Mouse (Mus musculus): ENCODE measurements around the gene Nrf1.

Nrf1 gene

DNA sequence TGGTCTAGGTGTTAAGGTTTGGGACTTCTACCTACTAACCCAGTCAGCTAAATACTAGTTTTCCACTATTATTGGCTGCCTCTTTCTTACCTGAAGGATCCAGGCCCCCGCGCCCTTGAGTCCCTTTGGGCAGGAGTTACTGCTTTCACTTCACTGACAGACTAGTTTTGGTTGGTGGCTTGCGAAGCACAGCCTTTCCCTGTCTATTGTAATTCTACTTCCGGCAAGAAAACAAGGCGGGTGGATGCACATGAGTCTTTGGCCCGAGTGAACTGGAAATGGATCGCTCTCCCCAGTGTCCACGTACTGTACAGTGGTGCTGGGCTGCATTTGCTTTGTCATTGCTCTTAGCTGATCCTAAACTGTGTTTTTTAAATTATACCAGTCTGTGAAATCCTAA lies 102.7 kb downstream of the Nrf1 start:
- no peak for DNase-seq (ENCODE audit: low spot score)

DNA sequence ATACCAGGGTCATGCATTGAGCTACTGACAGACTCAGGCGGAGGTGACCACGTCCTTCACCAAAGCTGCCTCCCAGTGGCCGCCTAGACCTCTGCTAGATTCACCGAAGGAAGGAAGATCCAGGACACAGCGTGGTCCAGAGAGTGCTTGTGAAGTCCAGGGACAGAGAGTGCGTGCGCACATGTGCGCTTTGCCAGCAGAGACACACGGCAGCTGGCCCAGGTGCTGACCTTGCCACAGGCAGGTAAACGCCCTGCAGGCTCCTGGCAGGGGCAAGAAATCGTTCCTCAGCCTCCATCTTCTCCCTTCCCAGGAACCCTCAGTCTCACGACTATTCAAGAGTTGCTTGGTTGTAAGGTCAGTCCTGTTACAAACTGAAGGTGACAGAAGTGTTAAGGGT lies 104.4 kb downstream of the Nrf1 start:
- DNase-seq (ENCODE audit: low spot score) = no peak

DNA sequence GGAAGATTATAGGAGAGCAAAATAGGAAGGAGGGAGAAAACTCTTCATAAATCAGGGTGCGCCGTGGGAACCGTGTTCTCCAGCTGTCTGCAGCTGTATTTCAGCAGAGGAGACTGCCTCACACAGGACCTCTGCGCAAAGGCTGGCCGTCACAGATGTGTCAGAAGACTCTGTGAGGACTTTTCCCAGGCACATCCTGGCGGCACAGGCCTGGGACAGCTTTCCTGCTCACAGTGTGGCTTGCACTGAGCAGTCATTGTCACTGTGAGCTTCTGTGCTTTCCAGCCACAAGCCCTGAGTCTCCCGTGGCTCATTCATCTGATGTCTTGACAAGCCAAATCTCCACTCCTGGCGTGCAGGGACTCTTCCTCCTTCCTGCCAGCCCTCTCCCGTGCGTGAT lies 104.9 kb downstream of the Nrf1 start:
- no peak for DNase-seq (ENCODE audit: low spot score)

DNA sequence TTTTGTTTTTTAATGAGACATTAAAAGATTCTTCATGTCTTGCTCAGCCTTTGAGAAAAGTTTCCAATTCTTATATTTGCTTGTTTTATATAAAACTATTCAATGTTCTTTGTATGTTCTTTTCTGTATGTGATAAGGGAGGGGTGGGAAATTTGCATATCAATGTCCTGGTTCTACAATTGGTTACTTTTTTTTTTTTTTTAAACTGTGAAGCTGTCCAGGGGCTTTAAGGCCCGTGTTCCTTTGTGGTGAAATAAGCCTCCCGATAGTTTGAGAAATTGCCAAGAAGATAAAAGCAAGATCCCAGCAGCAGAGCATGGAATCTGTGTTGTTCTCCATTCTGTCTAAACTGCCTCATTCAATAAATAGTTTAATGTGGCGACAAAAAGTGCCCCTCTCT lies 105.3 kb downstream of the Nrf1 start:
- no peak for DNase-seq (ENCODE audit: low spot score)

DNA sequence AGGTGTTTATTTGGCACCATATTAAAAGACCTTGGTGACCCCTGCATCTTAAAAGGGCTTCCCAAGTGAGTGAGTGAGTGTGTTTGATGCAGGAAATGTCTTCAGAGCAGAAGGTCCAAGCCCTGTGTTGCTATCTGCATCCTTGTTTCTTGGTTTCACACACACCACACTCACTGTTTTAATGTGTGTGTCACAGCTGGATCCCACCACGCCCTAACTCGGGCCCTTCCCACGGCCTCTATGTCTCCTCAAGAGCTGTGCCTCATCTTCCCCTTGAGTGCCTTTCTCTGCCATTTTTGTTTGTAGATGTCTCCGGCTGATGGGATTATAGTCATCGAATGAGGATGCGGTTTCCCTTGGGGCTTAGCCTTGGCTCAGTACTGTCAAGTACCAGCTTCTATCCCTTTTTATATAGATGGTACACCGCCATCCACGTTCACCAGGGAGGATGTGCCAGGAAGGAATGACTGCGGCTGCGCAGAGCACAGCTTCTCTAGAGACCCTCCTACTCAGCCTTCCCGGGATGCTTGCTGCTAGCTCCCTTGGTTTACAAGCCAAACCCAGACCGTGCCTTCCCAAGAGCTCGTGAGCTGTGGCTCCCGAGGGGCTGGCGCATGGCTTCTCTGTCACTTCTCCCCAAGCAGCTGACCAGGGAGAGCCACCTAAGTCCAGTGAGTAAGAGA lies 106.1 kb downstream of the Nrf1 start:
- DNase-seq (ENCODE audit: low spot score) = no peak

DNA sequence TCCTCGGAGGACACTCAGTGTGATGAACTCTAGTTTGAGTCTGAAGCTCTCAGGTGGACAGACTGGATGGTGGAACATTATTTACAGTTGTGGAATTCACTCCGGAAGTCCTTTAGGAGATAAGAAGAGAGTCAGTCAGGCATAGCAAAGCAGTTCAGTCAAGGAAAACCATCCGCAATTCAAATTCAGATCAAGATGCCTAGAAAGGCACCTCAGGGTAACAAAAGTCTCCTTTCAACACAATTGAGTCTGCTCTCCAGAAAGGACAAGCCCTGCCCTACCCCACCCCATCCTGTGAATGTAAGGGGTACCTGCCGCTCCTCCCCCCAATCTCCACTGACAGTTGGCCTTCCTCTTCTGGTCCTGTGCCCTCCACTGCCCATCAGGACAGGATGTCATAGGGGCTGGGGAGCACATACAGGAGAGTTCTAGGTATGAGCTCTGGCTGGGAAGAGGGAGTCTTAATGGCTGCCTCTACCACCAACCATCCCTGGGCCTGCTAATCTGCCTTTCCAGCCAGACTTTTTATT lies 111.8 kb downstream of the Nrf1 start:
- DNase-seq (ENCODE audit: low spot score) = no peak

DNA sequence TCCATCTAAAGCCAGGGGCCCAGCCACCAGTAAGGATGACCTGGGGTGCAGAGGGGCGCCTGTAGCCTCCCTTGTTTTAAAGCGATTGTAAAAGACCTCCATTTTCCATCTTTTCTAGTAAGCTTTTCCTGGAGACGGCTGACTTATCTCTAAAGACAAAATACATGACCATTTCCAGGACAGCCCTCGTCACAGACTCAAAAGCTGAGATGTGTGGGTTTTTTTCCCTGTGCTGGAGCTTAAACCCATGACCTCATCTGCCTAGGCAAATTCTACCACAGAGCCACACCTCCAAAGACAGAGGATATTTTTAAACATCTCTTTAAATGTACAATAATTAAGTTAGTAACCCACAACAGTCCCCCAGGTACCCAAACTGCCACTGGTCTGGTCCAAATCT lies 112.6 kb downstream of the Nrf1 start:
- no peak for DNase-seq (ENCODE audit: low spot score)

DNA sequence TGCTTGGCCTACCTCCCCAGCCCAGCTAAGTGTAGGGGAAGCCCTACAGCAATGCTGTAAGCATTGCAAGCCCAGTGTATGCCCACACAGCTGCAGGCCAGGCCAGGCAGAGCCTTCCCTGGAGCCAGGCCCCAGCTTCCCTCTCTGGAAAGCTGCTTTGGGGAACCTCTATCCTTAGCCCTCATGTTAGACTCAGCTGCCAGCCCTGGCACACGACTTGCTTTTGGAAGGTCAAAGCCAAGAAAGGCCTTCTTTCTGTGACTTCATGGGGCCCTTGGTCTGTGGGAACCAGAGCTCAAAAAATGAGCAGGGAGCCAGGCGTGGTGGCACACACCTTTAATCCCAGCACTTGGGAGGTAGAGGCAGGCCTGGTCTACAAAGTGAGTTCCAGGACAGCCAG lies 113.8 kb downstream of the Nrf1 start:
- DNase-seq (ENCODE audit: low spot score) = no peak

DNA sequence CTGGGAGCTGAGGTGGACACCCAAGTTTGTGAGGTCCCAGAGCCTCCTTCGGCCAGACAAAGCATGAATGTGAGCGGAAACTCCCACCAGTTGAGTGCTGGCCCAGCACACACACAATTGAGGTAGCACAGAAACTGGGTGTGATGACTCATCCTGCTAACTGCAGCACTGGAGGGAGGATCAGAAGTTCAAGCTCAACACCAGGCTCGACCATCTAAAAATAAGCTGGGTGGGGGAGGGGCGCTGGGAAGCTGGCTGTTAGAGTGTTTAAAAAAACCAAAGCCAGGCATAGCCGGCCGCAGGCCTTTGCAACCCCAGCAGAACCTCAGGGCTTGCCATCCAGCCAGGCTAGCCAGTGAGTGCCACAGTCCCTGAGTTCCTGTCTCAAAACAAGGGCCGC lies 114.3 kb downstream of the Nrf1 start:
- no peak for DNase-seq (ENCODE audit: low spot score)

DNA sequence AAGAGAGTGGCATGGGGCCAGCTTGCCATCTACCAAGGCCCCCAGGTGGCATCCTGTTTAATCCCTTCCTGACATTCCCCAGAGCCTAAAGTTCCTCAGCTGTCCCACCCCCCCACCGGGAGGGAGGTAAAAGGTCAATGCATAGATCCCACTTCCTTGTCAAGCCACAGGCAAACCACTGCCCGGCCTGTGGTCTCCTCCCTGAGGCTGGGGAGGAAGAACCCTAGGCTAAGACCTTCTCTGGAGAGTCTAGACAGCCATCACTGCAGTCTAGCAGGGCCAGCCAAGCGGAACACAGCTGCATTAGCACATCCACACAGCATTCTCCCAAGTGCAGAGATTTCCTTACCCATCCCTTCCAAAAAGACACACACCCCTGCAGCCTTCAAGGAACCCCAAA lies 118.6 kb downstream of the Nrf1 start:
- no peak for DNase-seq (ENCODE audit: low spot score)

DNA sequence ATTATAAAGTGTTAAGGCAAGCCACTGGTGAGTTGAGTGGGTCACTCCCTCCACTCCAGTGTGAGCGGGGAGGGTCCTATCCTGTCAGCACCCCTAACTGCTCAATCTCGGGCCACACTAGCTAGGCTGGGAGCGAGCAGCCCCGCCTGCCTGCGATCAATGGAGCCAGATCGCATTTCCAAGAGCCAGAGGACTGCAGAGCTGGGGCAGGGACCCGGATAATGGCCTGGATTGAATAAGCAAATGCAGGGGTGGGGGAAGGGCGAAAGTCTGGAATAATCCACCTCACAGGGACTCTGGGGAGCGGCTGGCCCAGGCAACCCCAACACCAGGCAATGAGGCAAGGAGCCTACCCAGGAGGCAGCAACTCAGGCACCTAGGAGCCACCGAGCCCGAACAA lies 119.4 kb downstream of the Nrf1 start:
- no peak for DNase-seq (ENCODE audit: low spot score)

DNA sequence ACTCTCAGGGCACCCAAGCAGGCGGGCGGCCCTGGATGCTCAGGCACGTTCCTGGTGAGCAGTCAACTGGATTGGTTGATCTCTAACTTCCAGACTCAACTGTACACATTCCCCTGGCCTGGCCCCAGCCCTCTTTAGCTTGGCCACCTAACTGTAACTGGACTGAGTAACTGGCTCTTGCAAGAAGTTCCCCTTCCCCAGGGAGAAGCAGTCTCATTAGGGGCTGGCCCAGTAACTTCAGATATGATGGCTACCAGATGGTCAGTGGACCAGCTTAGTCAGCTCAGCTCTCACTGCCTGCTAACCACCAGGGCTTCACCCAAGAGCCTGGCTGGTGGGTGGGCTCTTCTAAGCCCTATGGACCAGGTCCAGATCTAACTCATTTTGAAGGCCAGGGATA lies 120.5 kb downstream of the Nrf1 start:
- no peak for DNase-seq (ENCODE audit: low spot score)

DNA sequence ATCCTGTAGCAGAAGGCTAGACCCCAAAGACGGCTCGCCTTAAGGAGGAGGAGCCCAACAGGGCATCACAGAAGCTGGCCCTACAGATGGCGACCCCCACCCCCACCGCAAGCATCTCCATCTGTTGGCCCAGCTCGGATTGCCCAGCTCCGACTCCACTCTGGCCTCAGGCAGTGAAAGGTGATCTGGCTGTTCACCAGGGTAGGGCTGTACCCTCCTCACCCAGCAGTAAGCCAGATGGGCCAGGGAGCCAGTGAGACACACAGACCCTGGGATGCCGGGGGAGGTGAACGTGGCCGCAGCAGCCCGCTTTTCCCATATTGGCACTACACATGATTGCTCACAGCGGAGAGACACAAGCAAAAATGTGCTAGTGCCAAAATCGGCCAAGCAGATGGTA lies 121.4 kb downstream of the Nrf1 start:
- DNase-seq (ENCODE audit: low spot score) = no peak

DNA sequence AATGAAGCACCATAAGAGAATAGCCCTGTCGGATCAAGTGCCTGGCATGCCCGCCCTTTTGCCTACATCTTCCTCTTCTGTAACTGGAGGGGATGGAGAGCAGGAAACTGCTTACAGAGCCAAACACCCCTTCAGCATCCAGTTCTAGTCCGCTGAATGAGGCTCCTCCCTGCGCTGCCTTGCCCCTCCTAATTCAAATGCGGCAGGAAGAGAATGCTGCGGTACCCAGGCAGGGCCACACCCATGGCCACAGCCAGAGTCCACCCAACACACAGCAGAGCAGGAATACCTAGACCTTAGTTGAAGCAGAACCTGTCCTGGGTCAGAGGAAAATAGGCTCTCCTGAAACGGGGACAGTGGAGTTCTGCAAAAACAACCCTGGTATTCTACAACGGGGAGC lies 123.4 kb downstream of the Nrf1 start:
- DNase-seq (ENCODE audit: low spot score) = no peak

DNA sequence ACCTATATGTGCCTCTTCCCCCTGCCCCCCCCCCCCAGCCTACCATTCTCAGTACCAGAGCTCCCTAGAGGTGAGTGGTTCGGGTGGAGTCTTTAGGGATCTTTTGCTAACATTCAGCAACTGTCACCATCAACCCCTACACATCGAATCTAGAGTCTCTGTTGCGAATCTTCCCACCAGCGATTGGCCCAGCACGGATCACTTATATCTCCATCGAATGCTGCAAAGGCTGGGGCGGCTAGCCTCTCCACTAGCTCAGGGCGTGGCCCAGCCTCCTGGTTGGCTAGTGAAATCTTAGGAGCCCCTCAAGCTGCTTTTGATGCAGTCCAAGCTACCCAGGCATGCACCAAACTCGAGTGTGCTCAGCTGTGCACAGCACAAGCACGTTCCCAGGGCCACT lies 124.2 kb downstream of the Nrf1 start:
- DNase-seq (ENCODE audit: low spot score) = no peak

DNA sequence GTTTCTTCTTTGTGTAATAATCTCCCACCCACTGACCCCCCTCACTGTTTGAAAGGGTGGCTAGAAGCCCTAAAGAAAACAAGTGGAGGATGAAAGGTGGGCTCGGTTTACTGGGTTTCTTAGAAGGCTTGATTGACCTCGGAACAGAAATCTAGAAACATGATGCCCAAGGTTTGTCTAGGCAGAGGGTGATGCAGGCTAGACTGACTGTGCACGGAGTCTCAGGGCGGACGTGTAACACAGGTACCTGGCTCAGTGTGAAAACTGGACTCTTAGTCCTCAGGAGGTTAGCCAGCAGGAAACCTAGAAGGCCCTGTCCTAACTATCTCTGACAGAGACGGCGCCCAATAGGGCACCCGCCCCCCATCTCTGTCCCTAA lies 124.6 kb downstream of the Nrf1 start:
- DNase-seq (ENCODE audit: low spot score) = no peak

DNA sequence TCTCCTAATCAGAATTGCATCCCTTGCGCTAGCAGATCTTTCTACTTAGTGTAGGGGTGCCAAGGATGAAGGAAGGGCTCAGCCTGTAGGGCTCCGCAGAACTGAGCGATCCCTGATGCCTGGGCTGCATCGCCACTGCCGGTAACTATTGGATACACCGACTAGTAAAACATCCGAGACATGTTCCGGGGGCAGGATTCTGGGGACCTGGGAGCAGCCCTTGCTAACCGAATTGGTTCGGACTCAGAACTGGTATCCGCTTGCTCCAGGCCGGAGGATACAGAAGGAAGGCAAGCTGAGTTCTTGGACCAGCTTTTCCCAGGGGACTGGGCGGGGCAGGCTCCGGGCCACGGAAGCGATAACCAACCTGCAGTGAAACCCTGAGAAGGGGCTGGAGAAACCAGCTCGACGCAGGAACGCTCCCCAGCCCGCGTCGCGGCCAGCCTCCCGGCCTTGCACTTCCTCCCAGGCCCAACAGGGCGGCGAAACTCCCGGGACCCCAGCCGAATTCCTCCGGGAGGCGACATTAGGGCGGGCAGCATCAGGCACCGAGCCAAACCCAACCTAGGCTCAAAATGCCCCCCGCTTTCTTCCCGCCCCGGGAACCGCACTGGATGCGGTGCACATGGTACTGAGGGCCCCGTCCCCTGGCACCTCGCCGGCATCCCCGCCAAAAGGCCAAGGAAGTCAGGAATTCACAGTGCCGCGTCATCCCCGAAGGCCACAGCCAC lies 125.2 kb downstream of the Nrf1 start:
- no peak for DNase-seq (ENCODE audit: low spot score)

DNA sequence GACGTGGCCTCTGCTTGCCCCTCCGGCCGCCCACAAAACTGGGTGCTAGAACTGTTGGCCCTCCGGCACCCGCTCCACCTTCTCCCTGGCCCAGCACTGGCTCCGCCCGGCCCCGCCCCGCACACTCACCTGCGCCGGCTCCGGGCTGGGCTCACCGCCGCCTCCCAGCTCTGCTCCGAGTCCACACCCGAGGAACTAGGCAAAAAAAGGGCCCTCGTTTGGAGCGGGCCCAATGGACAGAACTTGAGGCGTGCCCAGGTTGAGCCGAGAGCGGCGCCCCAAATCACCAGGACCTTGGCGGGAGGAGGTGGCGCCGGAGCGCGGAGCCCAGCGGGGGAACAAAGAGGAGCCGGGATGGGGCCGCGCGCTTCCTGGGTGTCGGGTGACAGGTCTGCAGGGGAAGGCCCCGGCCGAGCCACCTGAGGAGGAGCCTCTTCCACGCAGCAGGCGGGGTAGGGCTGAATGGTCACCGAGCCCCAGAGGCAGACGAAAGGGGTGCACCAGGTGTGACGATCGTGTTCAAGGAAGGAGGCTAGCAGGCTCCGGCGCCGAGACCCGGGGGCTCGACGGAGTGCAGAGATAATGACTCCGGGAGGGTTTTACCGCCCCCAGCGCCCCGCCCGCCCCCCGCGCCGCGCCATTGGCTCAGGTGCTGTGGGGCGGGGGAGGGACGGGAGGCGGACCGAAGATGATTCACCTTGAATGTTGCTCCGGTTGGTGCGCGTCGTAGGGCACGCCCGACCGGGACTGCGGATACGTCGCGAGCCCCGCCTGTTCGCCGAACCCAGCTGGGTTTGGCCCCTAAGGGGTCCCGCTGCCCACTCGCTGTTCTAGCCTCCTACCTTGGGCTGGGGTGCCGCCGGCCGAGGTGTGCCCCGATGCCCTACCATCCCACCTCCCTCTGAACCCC lies 126.0 kb downstream of the Nrf1 start:
- no peak for DNase-seq (ENCODE audit: low spot score)

DNA sequence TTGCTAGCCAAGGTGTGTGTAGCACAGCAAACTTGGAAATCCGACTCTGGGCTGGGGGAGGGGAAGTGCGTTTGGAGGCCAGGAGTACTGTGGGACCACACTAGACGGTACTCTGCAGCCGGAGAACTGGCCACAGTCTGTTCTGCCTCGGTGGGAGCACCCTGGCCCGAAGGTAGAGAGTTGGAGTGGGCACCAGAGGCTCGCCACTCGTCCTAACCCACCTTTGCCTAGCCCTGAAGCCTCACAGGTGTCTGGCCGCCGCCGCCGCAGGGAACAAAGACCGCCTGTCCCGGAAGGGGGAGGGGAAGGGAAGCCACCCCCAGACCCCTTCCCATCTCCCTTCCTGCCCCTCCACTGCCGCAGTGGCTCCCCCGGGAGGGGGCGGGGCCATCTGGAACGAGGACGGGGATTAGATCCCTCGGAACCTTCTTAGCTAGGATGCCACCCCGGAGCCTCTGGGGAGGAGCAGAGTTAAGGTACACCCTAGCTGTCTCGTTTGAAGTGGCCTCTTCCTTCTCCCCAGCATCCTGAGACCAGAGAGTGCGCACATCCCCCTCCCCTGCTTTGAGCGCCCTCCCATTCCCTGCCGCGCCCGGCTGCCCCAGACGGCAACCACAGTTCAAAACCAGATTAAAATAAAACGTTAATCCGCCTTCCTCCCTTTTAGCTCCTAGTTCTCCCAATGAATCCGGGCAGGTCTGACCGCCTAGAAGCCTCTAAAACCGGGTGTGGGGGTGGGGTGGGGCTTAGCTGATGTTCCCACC lies 126.9 kb downstream of the Nrf1 start:
- no peak for DNase-seq (ENCODE audit: low spot score)

DNA sequence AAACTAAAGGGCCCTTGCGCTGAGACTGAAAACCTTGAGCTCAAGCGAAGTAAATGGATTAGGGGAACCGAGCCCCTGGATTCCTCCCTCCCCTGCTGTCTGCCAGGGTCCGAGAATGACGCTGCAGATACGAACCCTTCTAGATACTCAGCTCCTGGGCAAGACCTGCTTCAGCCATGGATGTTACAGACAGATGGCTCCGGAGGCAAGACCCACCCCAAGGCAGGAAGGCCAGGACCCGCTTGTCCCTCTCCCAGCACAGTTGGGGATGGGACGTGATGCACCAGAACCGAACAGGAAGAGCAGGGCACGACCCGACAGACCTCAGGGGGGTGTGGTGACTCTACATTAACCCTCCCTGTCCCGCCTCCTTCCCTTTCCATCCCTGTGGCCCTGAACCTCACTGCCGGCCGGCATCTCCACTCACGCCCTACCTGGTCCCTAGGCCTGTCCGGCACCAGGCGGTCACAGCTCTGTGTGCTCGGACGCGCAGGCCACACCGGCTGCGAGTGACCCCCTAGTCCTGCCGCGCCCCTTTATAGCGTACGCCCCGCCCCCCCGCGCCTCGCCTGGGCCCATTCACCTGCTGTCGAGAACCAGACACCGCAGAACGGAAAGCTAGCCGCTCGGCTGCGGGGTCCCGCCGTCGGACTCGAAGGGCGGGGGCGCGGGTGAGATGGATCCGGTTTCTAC lies 127.6 kb downstream of the Nrf1 start:
- DNase-seq (ENCODE audit: low spot score) = no peak

DNA sequence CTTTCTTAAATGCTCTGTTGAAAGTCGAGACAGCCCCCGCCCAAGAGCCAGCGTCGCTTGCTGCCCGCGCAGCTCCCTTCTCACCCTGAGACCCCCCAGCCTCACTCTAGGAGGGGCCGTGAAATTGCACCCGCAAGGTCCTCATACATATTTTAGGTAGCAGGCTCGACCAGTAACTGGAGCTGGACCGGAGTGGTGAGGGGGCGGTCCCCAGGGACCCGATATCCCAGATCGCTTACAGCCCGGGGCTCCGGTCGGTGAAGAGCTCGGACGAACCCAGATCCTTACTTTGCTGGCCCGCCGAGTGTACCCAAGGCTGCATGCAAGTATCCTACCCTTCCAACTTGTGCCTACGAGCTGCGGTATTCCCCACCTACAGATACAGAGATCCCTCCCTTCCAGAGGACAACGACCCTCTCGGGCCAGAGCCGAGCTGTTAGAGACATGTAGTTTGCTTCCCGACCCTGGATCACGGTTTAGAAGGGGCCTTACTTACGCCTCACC lies 128.2 kb downstream of the Nrf1 start:
- no peak for DNase-seq (ENCODE audit: low spot score)

Data from layer of hippocampus, adult 11-12 months (tissue).